Mouse (Mus musculus): ENCODE data around the gene Srp14.

Srp14 gene

DNA sequence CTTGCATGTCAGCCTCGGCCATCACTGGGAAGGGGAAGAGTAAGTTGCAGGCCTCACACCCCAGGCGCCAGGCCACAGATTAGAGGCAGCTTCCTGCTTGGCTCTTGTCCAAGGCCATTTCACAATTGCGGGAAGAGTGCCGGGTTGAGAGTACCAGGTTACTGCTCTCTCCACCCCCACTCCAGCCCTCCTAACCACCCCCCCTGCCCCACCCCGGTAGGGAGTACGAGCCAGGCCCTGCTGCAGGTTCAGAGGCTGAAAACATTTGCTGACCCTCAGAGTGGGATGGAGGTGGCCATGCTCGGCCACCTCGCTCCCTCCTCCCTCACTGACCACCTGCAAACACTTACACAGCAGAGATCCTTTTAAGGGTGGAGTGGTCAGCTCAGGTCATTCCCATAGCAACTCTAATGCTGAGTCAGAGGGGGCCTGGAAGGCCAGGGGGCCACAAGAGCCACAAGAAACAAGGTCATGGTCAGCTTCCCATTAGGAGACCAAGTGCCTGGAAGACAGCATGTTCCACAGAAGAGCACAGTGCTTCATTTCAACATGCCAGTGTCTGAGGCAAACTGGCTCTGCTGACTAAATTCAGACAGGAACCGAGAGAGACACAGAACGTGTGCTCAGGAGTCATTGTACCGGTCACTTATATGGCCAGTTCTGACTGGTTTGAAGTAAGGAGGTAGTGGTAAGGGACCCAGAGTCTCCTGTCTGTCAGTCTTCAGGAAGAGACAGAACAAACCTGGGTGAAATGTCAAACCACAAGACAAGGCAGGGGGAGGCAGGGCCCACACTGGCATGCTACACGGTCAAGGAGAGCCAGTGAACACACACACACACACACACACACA is 11.0 kb upstream of the Srp14 start:
- DNase-seq (ENCODE audit: low spot score in 2 of 2), result peak; percentile 50 to 69

DNA sequence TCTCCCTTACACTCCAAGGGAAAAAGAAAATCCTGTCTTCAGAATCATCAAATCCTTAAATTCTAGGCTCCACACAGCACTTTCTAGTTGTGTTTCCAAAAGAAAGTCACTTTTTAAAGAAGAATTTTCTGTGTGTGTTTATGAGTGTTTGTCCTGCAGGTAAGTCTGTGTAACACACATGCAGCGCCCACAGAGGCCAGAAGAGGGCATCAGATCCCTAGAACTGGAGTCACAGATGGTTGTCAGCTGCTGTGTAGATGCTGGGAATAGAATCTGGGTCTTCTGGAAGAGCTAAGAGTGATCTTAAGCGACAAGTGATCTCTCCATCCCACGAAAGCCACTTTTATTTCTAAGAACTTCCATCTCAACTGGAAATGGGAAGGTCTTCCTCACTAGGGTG is 8.3 kb upstream of the Srp14 start:
- DNase-seq (ENCODE audit: low spot score in 2 of 2), result peak; percentile 38 to 50

DNA sequence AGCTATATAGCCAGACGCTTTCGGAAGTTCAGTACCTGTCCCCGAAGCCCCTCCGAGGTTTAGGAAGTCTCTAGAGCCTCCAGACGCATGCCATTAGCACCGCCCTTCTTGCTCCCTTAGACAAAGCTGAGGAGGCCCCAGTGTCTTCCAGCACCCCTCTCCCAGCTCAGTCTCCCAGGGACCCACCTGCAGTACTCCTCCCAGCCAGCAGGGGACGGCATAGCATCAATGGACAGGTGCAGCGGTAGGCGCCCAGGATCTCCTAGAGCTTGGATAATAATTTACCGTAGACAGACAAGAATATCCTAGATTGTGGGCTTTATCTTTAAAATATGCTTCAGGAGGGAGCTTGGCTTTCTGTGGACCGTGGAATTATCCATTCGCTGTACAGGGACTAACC is 7.4 kb upstream of the Srp14 start:
- DNase-seq (ENCODE audit: low spot score in 2 of 2), result peak; percentile 68 to 69

DNA sequence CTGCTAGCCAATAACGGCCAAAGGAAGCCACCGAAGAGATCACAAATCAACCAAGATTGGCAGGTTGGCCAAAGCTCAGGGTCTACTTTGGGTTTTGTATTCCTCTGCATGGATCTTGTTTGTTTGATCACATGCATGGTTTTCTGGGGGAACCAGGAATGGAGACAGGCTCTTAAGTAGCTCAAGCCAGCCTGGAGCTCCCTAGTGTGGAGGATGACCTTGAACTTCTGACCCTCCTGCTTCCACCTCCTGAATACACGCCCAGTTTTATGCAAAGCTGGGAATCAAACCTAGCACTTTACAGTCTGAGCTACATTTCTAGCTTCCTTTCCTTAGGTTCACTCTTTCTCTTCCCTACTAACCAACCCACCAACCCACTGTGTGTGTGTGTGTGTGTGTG is 5.9 kb upstream of the Srp14 start:
- DNase-seq (ENCODE audit: low spot score in 2 of 2), result no peak

DNA sequence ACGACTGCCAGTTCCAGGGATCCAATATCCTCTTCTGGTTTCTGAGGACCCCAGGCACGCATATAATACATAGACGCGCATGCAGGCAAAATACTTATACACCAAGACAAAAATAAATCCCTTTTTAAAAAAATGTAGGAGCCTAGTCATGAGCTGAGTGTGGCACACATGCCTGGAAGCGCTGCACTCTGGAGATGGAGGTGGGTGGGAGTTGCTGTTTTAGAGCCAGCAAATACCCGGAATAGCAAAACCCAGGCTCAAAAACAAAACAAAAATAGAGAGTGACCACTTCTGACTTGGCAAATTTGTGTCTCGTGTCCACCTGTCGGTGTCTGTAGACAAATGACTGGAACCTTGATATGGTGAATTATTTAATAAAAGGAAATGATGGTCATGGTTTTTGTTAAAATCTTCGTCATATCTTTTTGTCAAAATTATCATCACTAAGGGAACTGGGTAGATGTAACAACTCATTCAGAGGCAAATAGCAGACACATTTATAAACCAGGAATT is 4.9 kb upstream of the Srp14 start:
- DNase-seq (ENCODE audit: low spot score in 2 of 2), result no peak

DNA sequence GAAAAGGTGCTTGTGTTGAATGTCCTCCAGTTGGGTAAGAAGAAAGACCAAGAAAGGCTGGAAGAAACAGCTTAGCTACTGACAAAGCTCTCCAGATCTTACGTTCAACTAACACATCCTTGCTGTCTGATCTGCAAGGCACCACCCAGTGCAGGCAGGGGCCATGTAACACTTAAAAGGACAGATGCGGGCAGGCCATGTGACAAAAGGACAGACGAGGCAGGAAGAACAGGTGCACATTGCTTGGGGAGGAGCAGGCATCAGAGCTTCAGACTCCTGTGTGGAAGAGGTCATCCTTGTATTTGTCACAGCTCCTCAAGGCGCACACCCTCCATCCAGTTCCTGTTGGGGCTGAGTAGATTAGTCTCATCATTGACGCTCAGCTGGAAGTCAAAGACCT is 3.5 kb upstream of the Srp14 start:
- no peak for DNase-seq (ENCODE audit: low spot score in 2 of 2)

DNA sequence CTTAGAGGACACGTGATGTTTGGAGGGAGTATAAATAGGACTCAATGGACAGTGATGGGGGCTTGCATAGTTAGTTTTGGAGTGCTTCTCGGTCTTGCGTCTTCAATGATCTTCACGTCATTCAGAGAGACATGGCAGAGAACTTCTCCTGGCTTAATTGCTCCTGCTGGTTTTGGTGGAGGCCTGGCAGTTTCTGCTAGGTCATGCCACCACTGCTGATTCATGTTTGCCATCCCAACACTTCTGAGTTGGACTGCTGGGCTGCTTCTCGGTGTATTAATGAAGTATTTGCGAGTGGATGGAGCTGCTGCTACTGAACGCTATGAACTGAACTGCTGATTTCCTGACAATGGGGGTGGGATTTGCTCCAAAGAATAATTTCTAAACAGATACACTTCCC is 1.4 kb upstream of the Srp14 start:
- no peak for DNase-seq (ENCODE audit: low spot score in 2 of 2)

DNA sequence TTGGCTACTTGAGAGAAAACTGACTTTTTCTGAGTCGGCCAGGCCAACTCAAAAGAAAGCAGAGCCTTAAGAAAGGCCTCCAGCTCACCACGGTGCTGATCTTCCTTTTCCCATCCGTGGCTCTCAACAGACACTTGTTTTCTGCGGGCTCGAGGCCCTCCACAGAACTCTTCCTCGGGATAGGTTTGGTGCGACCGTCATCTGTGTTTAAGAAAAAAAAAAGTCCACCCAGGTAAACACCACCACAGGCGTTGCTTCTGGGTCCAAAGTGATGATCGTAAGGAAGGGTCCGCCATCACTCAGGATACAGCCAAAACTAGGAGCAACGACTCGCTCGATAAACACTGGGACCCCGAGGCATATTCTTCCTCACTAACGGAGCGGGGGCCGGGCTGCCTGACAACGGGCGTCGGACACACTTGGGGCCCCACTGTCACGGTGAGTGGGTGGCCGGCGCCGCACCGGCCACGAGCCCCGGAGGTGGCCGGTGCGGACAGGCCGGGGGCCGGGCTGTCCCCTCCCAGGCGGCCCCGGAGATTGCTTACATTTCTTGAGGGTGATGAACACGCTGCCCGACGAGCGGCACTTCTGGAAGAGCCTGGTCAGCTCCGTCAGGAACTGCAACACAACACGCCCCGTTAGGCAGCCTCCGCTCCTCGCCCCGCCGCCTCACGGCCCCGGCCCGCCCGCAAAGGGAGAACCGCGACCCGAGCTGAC is 520 bp downstream of the Srp14 start:
- no peak for DNase-seq (ENCODE audit: low spot score in 2 of 2)

DNA sequence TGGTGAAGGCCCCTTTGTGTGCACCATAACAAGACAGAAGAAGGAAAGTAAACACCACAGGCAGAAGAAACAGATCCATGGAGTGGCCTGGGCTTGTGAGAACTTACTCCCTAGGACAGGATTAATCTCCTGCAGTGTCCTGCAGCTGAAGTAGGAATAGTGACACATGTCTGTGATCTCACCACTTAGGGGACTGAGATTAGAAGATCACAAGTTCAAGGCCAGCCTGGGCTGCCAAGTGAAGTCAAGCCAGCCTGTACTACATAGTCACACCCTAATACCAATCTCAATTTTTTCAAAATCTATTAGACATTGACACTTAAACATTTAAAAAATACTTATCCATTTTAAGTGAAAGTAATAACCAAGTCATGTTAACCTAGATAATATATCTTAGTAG is 11.2 kb downstream of the Srp14 start:
- no peak for DNase-seq (ENCODE audit: low spot score in 2 of 2)

DNA sequence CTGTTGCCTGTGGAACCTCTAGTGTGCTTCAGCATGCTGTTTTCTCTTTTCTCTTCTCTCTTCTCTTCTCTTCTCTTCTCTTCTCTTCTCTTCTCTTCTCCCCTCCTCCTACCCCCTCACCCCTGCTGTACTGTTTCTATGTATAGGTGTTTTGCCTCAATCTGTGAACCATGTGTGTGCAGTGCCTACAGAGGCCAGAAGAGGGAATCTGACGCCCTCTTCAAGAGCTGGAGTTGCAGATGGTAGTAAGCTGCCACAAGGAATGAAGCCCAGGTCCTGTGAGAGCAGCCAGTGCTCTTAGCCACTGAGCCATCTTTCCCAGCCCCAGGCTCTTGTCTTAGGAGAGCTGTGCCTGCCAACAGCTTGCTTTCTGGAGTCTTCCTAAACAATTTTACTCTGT is 12.9 kb downstream of the Srp14 start:
- DNase-seq (ENCODE audit: low spot score in 2 of 2), result no peak

DNA sequence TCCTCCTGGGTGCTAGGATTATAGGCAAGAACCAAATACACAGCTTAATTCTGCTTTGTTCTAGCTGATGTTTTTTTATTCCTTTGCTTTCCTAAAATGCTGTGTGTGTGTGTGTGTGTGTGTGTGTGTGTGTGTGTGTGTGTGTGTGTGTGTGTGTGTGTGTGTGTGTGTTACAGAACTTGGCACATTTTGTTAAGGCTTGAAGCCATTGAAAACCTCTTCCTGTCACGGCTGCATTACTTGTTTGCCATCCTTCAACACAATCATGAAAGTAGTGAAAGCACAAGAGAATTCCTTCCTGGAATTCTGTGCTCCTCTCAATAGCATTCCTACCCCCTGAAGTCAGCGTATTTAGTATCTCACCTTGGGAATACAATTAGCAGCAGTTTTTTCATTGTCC is 13.6 kb downstream of the Srp14 start:
- DNase-seq (ENCODE audit: low spot score in 2 of 2), result no peak

DNA sequence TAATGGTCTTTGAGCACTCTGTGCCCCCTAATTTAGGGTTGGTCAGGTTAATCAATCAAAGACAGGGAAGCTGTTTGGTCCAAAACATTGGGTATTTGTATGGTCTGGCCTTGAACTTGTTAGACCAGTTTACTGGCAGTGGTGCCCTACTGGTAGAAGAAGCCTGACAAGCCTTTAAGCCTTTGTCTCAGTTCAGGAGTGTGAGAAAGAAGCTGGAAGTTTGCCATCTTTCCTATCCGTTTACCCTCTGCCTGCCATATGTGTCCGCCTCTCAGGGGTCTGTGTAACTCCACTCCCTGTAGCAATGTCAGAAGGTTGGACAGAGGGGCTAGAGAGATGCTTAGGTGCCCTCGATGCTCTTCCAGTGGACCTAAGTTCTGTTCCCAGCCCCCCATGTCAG is 15.1 kb downstream of the Srp14 start:
- no peak for DNase-seq (ENCODE audit: low spot score in 2 of 2)

DNA sequence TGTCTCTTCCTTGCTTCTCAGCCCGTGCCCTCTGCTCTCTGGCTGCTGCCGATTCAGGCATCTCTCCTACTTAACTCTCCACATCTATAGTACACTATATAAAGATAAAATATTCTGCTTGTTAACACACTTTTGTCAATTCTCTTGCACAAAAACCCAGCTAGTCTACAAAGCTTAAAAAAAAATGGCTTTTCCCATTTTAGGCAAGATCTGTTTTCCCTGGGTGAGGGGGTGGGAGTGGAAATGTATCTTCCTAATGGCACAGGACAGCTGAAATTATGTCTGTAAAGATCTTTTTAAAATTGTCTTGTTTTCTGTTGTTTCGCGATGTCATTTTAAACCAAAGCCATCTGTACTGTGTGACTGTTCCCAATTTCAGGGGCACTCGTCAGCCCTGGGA is 16.0 kb downstream of the Srp14 start:
- DNase-seq (ENCODE audit: low spot score in 2 of 2), result no peak

DNA sequence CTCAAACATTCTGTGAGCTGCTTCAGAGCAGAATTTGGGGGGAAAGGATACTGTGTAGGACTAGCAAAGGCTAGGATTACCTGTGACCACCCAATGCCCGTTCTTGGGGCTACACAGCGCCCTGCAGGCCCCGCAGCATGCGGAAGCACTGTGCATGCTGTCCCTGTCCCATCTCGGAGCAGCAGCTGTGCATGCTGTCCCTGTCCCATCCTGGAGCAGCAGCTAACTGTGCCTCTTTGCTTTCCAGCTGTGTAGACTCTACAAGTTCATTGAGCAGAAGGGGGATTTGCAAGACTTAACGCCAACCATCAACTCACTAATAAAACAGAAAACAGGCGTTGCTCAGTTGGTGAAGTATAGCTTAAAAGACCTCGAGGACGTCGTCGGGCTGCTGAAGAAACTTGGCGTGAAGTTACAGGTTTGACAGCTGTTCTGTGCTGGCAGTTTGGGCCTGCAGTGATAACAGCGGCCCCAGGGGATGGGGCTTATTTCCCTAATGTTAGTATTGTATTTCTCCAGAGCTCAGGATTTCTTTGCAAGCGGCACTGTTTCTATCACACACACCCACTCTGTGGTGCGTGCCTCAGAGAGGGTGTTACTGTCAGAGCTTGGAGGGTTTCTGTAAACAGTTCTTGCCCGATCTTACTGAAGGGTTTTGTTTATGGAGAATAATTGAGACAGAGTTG is 17.9 kb downstream of the Srp14 start:
- DNase-seq (ENCODE audit: low spot score in 2 of 2), result no peak

DNA sequence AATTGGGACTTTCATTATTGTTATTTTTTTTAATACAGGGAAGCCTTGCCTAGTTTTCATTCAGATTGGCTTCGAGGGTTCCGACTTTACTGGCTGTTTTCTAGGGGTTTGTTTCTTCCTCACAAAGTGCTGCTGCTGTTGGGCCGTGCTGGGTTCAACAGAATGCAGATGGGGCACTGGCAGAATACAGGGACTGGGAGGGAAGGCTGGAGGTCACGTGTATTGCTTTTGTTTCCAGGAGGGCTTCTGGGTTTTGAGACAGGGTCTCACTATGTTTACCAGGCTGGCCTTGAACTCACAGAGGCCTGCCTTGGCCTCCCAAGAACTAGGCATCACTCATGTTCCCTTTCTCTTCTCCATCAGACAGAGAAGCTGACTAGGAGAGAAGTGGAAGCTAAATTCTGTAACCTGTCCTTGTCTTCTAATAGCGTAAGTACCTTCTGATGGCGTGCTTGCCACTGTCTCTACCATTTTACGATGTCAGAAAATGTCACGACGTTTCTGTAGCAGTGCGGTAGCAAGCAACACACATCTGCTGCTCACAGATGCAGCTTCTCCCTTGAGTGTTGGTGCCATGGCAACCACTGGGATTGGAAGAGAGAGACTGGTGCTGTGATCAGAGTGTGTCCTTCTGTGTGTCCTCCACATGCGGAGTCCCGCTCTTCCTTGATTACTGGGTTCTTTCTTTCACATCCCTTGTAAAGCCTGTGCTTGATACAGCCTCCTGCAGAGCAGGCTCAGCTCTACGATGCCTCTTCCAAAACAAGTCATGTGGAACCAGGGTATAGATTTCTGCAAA is 21.8 kb downstream of the Srp14 start:
- no peak for DNase-seq (ENCODE audit: low spot score in 2 of 2)

DNA sequence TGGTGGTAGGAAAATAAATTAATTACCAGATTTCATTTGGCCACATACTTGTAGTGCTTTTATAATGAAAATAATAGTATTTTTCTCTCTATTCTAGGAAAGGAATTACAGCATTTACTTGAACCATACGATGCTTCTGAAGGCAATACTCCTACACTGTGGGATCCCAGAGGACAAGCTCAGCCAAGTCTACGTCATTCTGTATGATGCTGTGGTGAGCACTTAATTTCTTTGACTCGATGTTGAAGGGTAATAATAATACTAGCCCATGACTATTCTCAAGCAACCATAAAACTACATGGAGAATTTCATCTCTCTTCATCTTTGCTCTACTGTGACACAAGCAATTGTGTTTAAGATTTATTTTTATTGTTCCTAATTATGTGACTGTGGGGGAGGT is 22.5 kb downstream of the Srp14 start:
- no peak for DNase-seq (ENCODE audit: low spot score in 2 of 2)

DNA sequence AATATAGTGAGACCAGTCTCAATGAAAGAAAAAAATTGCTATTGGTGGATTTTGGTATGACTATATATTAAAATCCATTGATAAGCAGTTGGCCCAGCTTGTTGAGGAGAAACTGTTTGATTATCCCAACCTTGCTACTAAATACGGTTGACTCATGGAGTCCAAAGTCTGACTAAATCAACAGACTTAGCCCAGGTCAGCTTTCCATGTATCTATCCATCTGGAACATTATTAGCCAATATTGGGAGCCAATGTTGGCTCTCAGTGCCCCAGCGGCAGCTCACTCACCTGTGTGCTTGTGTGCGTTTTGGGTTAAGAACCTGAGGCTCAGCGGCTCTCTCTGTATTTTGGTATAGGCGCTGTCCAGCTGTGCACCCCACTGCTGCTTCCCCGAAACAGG is 28.5 kb downstream of the Srp14 start:
- no peak for DNase-seq (ENCODE audit: low spot score in 2 of 2)

DNA sequence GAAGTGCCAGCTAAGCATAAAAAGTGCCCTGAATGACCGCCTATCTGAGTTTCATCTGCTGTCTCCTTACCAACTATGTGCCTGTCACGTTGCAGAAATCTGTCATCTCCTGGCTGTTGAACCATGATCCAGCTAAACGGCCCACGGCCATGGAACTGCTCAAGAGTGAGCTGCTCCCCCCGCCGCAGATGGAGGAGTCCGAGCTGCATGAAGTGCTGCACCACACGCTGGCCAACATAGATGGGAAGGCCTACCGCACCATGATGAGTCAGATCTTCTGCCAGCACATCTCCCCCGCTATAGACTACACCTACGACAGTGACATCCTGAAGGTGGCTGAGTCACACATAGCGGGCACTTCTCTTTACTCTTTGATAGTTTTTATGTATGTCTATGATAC is 31.3 kb downstream of the Srp14 start:
- no peak for DNase-seq (ENCODE audit: low spot score in 2 of 2)

DNA sequence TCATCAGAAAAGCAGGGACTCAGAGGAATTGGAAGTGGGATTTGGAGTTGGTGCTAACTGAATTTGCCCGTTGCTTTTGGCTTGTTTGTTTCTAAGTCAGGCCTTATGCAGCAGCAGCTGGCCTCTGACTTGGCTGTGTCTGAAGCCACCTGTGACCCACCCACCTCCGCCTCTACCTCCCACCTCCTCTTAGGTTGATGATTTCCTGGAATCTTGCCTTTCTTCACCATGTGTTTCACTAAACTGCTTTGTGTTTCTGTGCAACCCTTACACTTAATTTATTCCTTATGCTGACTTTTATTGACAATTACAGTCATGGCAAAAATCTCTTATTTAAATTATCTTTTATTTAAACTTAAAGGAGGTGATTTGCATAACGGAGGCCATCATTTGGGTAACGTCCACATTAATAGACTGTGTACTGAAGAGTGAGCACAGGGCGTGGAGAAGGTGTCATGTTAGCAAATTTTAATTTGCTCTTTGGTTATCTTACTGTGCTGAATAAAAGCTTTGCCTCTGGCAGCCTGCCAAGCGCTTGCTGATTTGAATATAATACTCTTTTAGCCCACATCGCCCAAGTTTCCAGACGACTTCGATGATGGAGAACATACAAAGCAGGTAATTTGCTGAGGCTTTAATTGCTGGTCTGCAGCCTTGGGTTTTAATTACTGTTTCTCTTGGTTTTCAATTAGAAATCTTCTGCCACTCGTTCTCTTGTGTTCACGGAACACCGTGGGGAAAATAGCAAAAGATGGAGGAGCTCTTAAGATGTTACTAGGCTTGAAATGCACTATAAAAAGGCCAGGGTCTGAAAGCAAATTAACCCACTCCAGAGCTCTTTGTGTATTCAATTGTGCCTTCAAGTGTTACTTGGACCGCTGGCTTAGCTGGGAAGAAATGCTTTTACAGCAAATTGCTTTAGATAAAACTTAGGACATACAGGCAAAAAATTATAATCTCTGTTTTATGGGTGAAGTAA is 33.5 kb downstream of the Srp14 start:
- no peak for DNase-seq (ENCODE audit: low spot score in 2 of 2)

DNA sequence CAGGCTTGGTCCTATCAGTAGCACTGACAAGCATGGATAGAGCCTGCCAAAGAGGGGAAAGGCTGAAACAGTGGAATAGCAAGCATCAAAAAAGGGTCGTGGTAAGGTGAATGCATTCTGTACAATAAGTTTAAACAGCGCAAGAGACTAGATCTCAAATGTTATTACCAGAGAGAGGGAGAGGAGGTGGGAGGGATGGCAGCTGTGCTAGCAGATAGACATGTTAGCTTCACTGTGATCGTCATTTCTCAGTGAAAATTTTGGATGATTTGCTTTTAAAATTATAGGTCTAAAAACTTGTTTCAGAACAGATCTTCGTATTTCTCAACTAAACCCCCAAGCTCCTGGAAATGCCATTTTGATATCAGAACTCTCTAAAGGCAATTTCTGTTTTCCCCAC is 36.8 kb downstream of the Srp14 start:
- DNase-seq (ENCODE audit: low spot score in 2 of 2), result no peak

DNA sequence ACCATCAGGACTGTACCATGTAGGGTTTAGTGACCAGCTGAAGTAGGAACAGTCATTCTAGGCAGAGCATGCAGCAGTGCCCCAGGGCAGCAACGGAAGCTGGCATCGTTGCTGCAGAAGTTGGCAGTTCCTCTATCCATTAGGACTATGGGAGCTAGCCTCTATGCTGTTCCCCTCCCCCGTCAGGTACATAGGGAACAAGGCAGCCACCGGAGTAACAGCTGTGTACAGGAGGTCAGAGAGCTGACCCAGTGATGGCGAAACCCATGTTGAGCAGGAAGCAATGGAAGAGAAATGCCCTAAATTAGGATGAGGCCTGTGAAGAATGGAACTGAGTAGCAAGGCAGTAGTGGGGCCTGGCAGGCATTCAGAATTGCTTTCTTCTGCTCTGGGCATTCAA is 37.3 kb downstream of the Srp14 start:
- DNase-seq (ENCODE audit: low spot score in 2 of 2), result no peak
